Mouse (Mus musculus) G1E (cell line): Measurements from ENCODE around the gene Lrp8. TPM values are rescaled to one million over a fixed set of nuclear protein-coding genes. Genes with fewer than 3 reads are reported as not detected.

ENCODE experiments used
- ATAC-seq: 2 replicates; pipeline ENCODE4 v1.8.0; 2016; ENCODE audit warnings: mild to moderate bottlenecking; ENCODE audit not compliant: insufficient number of reproducible peaks, poor library complexity, low FRiP score, severe bottlenecking; ENCODE audit errors: extremely low read depth
- DNase-seq: peaks from one replicate; pipeline ENCODE4 v3.0.0; 2012; ENCODE audit warnings: low spot score
- H3K27me3 ChIP-seq: 2 replicates; pipeline ENCODE4 v1.6.1; 2012; ENCODE audit warnings: mild to moderate bottlenecking, low read length, inconsistent platforms; ENCODE audit not compliant: insufficient read depth
- H3K36me3 ChIP-seq: replicated peaks from 2 replicates; pipeline ENCODE3; 2012; ENCODE audit warnings: mild to moderate bottlenecking, inconsistent platforms
- H3K4me1 ChIP-seq: 2 replicates; pipeline ENCODE4 v1.6.1; 2012; ENCODE audit warnings: low read depth, low read length, inconsistent platforms, mixed read lengths; ENCODE audit not compliant: insufficient read depth
- H3K4me3 ChIP-seq: 2 replicates; pipeline ENCODE4 v1.5.1; 2012; ENCODE audit warnings: low read depth, mild to moderate bottlenecking, inconsistent platforms, low read length, moderate library complexity, mixed read lengths
- H3K9me3 ChIP-seq: replicated peaks from 2 replicates; pipeline ENCODE4 v1.6.1; 2012; ENCODE audit warnings: inconsistent platforms
- CTCF ChIP-seq: IDR thresholded peaks from 2 replicates; pipeline ENCODE4 v1.5.1; 2012; ENCODE audit warnings: low read depth, low read length, inconsistent platforms, mixed read lengths
- GATA1 ChIP-seq: IDR thresholded peaks from 2 replicates; pipeline ENCODE4 v1.6.1; 2012; ENCODE audit warnings: borderline replicate concordance, low read length, inconsistent platforms, mixed read lengths
- GATA2 ChIP-seq: IDR thresholded peaks from 2 replicates; pipeline ENCODE4 v1.6.1; 2012; ENCODE audit warnings: low read depth, low read length, inconsistent platforms, borderline replicate concordance
- POLR2AphosphoS5 ChIP-seq: IDR thresholded peaks from 2 replicates; pipeline ENCODE4 v1.6.1; 2012; ENCODE audit warnings: low read depth, low read length, inconsistent platforms; ENCODE audit not compliant: insufficient replicate concordance
- TAL1 ChIP-seq: conservative IDR thresholded peaks from 2 replicates; pipeline ENCODE4 v1.6.1; 2012; ENCODE audit warnings: low read depth, low read length, inconsistent platforms, mixed read lengths
- polyA plus RNA-seq: library from polyadenylated mRNA; stranded (reverse); fragments of >175 nt; gene quantifications from 2 replicates; pipeline ENCODE4 v1.2.3, GENCODE M21; 2012
- total RNA-seq, 2 experiments: library from RNA; stranded (forward) in 1 of 2; stranded (reverse) in 1 of 2; fragments of 200-1000 nt in 1 of 2; fragments of >200 nt in 1 of 2; fragmentation: Nextera tagmentation in 1 of 2; gene quantifications; 2 replicates each; pipeline ENCODE4 v1.2.3; 2014 to 2017

The Lrp8 gene
- total and polyA plus RNA-seq, 3 experiments, result 5.0 to 13.0 (median 12.1) TPM

DNA sequence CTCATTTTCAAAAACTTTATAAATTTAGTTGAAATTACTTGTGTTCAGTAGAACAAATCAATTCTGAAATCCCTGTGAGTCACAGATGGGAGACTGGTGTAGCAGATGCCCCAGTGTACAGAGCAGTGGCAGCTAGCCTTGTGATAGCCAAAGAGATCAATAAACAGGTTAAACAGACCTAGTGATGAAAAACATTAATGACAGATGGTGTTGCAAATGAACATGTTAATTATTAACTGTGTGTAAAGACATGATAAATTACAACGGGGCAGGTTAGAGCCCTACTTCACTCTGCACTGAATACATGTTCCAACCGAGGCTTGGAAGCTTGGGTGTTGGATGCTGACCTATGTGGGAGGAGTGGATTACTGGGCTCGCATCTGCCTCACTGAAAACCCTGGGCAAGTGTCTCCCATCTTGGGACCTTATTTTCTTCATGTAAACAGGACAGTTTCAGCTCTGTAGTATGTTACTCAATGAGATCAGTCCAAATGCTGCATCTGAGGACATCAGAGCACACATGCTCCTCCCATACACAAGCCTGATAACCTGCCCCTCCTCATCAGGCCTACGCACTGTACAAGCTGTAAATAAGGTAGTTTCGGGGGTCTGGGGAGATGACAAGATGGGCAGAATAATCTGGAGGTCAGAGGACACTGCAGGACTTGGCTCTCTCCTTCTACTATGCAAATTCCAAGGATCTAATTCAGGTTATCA, 97.3 kb downstream of the Lrp8 start:
- DNase-seq (no peak), ATAC-seq (no peak)
- H3K4me1 ChIP-seq, result peaks cover 1% of the 10 kb centered on the region; the same call in 1 of the 2 replicates
- H3K36me3 ChIP-seq, result peaks cover 85% of the 10 kb centered on the region
- H3K27me3 ChIP-seq, result no peaks in the 10 kb centered on the region
- H3K9me3 ChIP-seq, result no peaks in the 10 kb centered on the region
- no peak for TF ChIP-seq CTCF
- TF ChIP-seq TAL1, result no peak
- TF ChIP-seq GATA1, result no peak
- no peak for TF ChIP-seq GATA2
- TF ChIP-seq POLR2AphosphoS5, result no peak
- H3K4me3 ChIP-seq, result no peak overlapping the region

DNA sequence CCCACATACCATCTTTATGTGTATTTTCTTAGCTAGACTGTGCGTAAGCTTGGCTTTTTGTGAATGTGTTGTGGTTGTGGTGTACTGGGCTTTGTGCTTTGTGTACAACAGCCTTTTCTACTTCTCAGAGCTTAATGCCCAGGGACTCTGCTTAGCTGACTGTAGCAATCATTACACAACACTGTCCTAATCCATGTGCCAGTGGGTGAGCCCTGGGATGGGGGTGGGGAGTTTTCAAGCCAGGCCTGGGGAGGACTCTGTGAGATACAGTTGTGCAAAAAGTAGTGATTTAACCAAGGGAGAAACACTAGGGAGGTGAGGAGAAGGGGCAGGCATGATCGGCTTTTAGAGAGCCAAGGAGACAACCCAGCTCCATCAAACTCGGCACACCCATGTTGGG, 98.1 kb downstream of the Lrp8 start:
- H3K4me3 ChIP-seq, result no peak overlapping the region
- H3K36me3 ChIP-seq, result peaks cover 85% of the 10 kb centered on the region
- H3K9me3 ChIP-seq, result no peaks in the 10 kb centered on the region
- no peak for TF ChIP-seq GATA2
- no peak for TF ChIP-seq POLR2AphosphoS5
- no peak for TF ChIP-seq CTCF
- TF ChIP-seq TAL1, result no peak
- no peak for TF ChIP-seq GATA1
- no peaks in the 10 kb centered on the region for H3K27me3 ChIP-seq
- ATAC-seq (no peak), DNase-seq (no peak)
- H3K4me1 ChIP-seq, result no peaks in the 10 kb centered on the region; the same call in 1 of the 2 replicates

DNA sequence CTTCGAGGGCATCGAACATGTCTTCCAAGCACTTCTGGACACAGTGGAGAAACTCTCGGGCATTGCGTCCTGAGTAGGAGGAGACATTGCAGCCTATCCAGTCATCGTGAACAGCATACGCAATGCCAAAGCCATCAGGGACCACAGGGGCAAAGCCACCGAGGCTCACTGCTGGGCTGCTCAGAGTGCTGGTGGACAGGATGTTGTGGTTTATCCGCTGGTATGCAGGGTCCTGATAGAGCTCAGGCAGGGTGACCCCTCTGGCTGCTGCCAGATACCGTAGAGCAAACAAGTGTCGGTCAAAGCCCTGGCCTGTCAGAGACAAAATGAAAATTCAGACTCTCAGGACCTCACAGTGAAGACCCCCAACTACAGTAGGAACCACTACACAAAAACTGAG, 102.2 kb downstream of the Lrp8 start:
- DNase-seq (no peak), ATAC-seq (no peak)
- no peak overlapping the region for H3K4me3 ChIP-seq
- no peak for TF ChIP-seq POLR2AphosphoS5
- TF ChIP-seq CTCF, result no peak
- no peak for TF ChIP-seq GATA2
- no peak for TF ChIP-seq TAL1
- TF ChIP-seq GATA1, result no peak
- no peaks in the 10 kb centered on the region; the same call in 1 of the 2 replicates for H3K4me1 ChIP-seq
- no peaks in the 10 kb centered on the region for H3K27me3 ChIP-seq
- H3K9me3 ChIP-seq, result no peaks in the 10 kb centered on the region
- peaks cover 77% of the 10 kb centered on the region for H3K36me3 ChIP-seq

DNA sequence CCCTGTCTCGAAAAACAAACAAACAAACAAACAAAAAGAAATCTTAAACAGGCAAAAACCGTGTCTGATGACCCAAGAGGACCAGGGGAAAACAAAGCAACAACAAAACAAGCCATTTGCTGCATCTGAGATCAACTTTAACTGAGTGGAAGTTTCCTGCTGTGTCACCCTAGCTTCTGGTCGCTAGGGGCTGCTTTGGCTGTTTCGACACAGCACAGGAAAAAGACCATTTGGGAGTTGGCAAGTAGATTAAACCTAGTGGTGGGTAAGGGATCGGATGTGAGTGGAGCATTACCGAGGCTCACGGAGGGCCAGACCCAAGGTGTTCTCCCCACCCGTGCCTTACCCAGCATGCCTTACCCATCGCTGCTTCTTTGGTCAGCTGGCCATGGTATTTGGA, 104.5 kb downstream of the Lrp8 start:
- no peak for DNase-seq
- TF ChIP-seq POLR2AphosphoS5, result no peak
- no peak for TF ChIP-seq TAL1
- no peak for TF ChIP-seq GATA2
- TF ChIP-seq GATA1, result no peak
- no peak for TF ChIP-seq CTCF
- Histone ChIP-seq H3K4me1 (no peaks in the 10 kb centered on the region; the same call in 1 of the 2 replicates), H3K4me3 (no peak overlapping the region), H3K9me3 (no peaks in the 10 kb centered on the region), H3K27me3 (no peaks in the 10 kb centered on the region), H3K36me3 (peaks cover 81% of the 10 kb centered on the region)
- ATAC-seq, result no peak

DNA sequence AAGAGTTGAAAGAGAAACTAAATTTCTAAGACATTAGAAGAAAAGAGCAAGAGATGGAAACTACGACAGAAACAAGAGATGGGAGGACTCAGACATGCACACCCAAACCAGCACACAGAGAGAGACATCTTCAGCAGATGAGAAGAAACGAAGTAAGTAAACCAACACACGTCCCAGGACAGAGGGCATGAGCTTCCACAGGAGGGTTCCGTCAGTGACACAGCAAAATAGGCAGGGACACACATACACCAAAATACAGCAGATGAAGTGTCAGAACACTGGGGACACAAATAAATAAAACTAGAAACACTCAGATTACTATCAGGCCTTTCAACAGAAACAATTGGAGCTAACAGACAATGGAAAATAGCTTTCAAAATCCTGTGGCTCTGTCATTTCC, 108.0 kb downstream of the Lrp8 start:
- ATAC-seq, result no peak
- TF ChIP-seq TAL1 (no peak), GATA2 (no peak), POLR2AphosphoS5 (no peak), CTCF (no peak), GATA1 (no peak)
- no peak overlapping the region for H3K4me3 ChIP-seq
- no peaks in the 10 kb centered on the region for H3K4me1 ChIP-seq
- H3K36me3 ChIP-seq, result peaks cover 83% of the 10 kb centered on the region
- H3K27me3 ChIP-seq, result no peaks in the 10 kb centered on the region
- no peaks in the 10 kb centered on the region for H3K9me3 ChIP-seq
- no peak for DNase-seq

DNA sequence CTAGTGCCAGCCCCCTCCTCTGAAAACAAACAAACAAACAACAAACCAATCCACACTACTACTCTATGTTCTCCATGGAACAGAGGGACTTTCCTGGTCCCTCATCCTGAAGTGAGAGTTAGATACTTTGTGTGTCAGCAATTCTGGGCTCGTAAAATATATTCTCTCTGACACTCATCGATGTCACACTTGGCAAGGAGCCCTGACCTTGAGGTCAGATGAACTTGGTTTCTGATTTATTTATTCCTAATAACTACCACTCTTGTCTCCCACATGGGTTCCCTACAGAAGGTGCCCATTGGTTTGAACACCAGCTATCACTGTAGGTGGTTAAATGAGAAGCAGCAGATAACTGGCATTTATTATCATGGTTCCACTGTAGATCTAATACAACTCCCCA, 118.3 kb downstream of the Lrp8 start:
- no peak for TF ChIP-seq GATA2
- no peak for TF ChIP-seq TAL1
- no peak for TF ChIP-seq GATA1
- no peak for TF ChIP-seq POLR2AphosphoS5
- TF ChIP-seq CTCF, result no peak
- Histone ChIP-seq H3K27me3 (no peaks in the 10 kb centered on the region), H3K36me3 (peaks cover 28% of the 10 kb centered on the region), H3K4me3 (no peak overlapping the region), H3K4me1 (peaks cover 24% of the 10 kb centered on the region), H3K9me3 (no peaks in the 10 kb centered on the region)
- ATAC-seq (no peak), DNase-seq (no peak)
